Mouse (Mus musculus) C2C12 (cell line): Measurements from ENCODE around the gene Itgad. TPM values are rescaled to one million over a fixed set of nuclear protein-coding genes. Genes with fewer than 3 reads are reported as not detected.

Experiments used
- H3K27me3 ChIP-seq: one replicate; pipeline ENCODE4 v1.6.1; 2011; ENCODE audit not compliant: control insufficient read depth, insufficient read depth, insufficient read length
- H3K36me3 ChIP-seq: one replicate; pipeline ENCODE4 v1.6.1; 2011; ENCODE audit not compliant: control insufficient read depth, insufficient read depth
- H3K4me3 ChIP-seq: one replicate; pipeline ENCODE4 v1.5.1; 2011; ENCODE audit warnings: mild to moderate bottlenecking, control low read depth; ENCODE audit not compliant: poor library complexity, insufficient read depth, severe bottlenecking
- H3K79me2 ChIP-seq: one replicate; pipeline ENCODE4 v1.6.1; 2011; ENCODE audit not compliant: control insufficient read depth, insufficient read depth
- H3K79me3 ChIP-seq: one replicate; pipeline ENCODE4 v1.6.1; 2011; ENCODE audit warnings: low read depth, control low read depth
- H3ac ChIP-seq: one replicate; pipeline ENCODE3; 2011; ENCODE audit warnings: low read depth; ENCODE audit not compliant: control insufficient read depth, insufficient read length
- CEBPB ChIP-seq: IDR thresholded peaks from one replicate; pipeline ENCODE4 v1.6.1; 2011; ENCODE audit warnings: low read depth, mild to moderate bottlenecking, control low read depth, moderate library complexity
- CTCF ChIP-seq: IDR thresholded peaks from one replicate; pipeline ENCODE4 v1.5.1; 2011; ENCODE audit not compliant: control insufficient read depth, insufficient read depth, insufficient read length
- FOSL1 ChIP-seq: IDR thresholded peaks from one replicate; pipeline ENCODE4 v1.8.0; 2011; ENCODE audit warnings: mild to moderate bottlenecking, low read length; ENCODE audit not compliant: poor library complexity, insufficient read depth, severe bottlenecking
- MAX ChIP-seq: IDR thresholded peaks from one replicate; pipeline ENCODE4 v1.6.1; 2011; ENCODE audit warnings: mild to moderate bottlenecking, control low read depth
- MYOD1 ChIP-seq: IDR thresholded peaks from one replicate; pipeline ENCODE4 v1.6.1; 2011; ENCODE audit warnings: low read depth; ENCODE audit not compliant: control insufficient read depth, insufficient read length
- MYOG ChIP-seq: IDR thresholded peaks from one replicate; pipeline ENCODE4 v1.6.1; 2011; ENCODE audit not compliant: control insufficient read depth, insufficient read length; ENCODE audit errors: extremely low read depth
- USF1 ChIP-seq: IDR thresholded peaks from one replicate; pipeline ENCODE4 v1.6.1; 2011; ENCODE audit warnings: low read depth, mild to moderate bottlenecking, control low read depth, moderate library complexity
- long read RNA-seq, 2 experiments: library from polyadenylated mRNA; unstranded; transcript quantifications; one replicate each; pipeline ENCODE4 v2.0.0; 2019 to 2020
- polyA plus RNA-seq: library from polyadenylated mRNA; unstranded; fragments of >200 nt; fragmentation: generic; extraction: Trizol; gene quantifications from one replicate; pipeline ENCODE4 v1.2.1, GENCODE M21; 2012; ENCODE audit warnings: missing spikeins

The Itgad gene
- polyA plus RNA-seq, result not detected
- long read RNA-seq, experiment 1, result 0 reads
- long read RNA-seq, experiment 2, result 0 reads

GRCm38 (mm10) chr7:128154076-128154475, at the start of gene Itgad:
Gene Itgad (plus strand): TSS chr7:128154376.
- H3K36me3 ChIP-seq, result no peaks in the 10 kb centered on the region
- H3K4me3 ChIP-seq, result no peak within 1 kb of the TSS
- H3K27me3 ChIP-seq, result peaks cover 30% of the 10 kb centered on the region
- H3ac ChIP-seq, result no peak within 1 kb of the TSS
- no peaks in the 10 kb centered on the region for H3K79me2 ChIP-seq
- no peaks in the 10 kb centered on the region for H3K79me3 ChIP-seq
- no peak for TF ChIP-seq MYOD1
- TF ChIP-seq CEBPB, result no peak
- TF ChIP-seq MYOG, result no peak
- no peak for TF ChIP-seq MAX
- TF ChIP-seq FOSL1, result no peak
- no peak for TF ChIP-seq CTCF

- TF ChIP-seq MYOG, result no peak
- TF ChIP-seq CEBPB, result no peak
- no peak for TF ChIP-seq CTCF
- no peak for TF ChIP-seq USF1
- TF ChIP-seq FOSL1, result no peak
- TF ChIP-seq MYOD1, result no peak
- no peak for TF ChIP-seq MAX
- Histone ChIP-seq H3K27me3 (peaks cover 41% of the 10 kb centered on the region), H3K36me3 (no peaks in the 10 kb centered on the region), H3K4me3 (no peak overlapping the region), H3K79me2 (no peaks in the 10 kb centered on the region), H3K79me3 (no peaks in the 10 kb centered on the region), H3ac (no peak overlapping the region)
Measured at GRCm38 (mm10) chr7:128105246-128105645, 48.9 kb upstream of the Itgad start.

GRCm38 (mm10) chr7:128107462-128107861, 46.7 kb upstream of the Itgad start:
- no peak for TF ChIP-seq MAX
- TF ChIP-seq USF1, result no peak
- TF ChIP-seq CTCF, result no peak
- TF ChIP-seq MYOG, result no peak
- TF ChIP-seq CEBPB, result no peak
- TF ChIP-seq MYOD1, result no peak
- H3K27me3 ChIP-seq, result peaks cover 54% of the 10 kb centered on the region
- no peak overlapping the region for H3ac ChIP-seq

DNA sequence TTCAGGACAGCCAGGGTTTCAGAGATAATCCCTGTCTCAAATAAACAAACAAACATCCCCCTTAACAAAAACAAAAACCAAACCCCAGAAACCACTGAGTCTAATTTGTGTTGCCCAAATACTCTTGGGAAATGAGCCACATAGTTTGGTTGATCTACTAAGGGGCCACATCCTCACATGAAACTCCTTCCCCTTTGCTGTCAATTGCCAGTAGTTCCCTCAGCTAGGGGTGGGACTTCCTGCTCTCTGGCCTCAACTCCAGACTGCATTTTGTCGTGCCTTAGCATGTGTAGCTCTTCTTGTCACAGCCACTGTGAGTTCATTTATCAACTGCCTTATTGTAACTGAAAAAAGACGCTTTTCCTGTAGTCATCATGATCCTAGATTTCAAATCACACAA, 43.9 kb upstream of the Itgad start:
- no peak for TF ChIP-seq CTCF
- no peak for TF ChIP-seq CEBPB
- TF ChIP-seq MYOG, result no peak
- H3K27me3 ChIP-seq, result peaks cover 53% of the 10 kb centered on the region

More at GRCm38 (mm10) chr7:128107462-128107861, 46.7 kb upstream of the Itgad start:
- H3K4me3 ChIP-seq, result no peak overlapping the region
- no peaks in the 10 kb centered on the region for H3K79me3 ChIP-seq
- H3K79me2 ChIP-seq, result no peaks in the 10 kb centered on the region
- H3K36me3 ChIP-seq, result no peaks in the 10 kb centered on the region

GRCm38 (mm10) chr7:128112131-128112530, 42.0 kb upstream of the Itgad start:
- Histone ChIP-seq H3K36me3 (no peaks in the 10 kb centered on the region), H3K79me2 (no peaks in the 10 kb centered on the region), H3K27me3 (peaks cover 43% of the 10 kb centered on the region), H3ac (no peak overlapping the region), H3K4me3 (no peak overlapping the region), H3K79me3 (no peaks in the 10 kb centered on the region)
- no peak for TF ChIP-seq USF1
- TF ChIP-seq MYOG, result no peak
- no peak for TF ChIP-seq FOSL1
- no peak for TF ChIP-seq MYOD1
- TF ChIP-seq CTCF, result no peak
- no peak for TF ChIP-seq MAX
- TF ChIP-seq CEBPB, result no peak

More for the DNA sequence above, 43.9 kb upstream of the Itgad start:
- Histone ChIP-seq H3K36me3 (no peaks in the 10 kb centered on the region), H3K79me3 (no peaks in the 10 kb centered on the region), H3ac (no peak overlapping the region), H3K4me3 (no peak overlapping the region), H3K79me2 (no peaks in the 10 kb centered on the region)

DNA sequence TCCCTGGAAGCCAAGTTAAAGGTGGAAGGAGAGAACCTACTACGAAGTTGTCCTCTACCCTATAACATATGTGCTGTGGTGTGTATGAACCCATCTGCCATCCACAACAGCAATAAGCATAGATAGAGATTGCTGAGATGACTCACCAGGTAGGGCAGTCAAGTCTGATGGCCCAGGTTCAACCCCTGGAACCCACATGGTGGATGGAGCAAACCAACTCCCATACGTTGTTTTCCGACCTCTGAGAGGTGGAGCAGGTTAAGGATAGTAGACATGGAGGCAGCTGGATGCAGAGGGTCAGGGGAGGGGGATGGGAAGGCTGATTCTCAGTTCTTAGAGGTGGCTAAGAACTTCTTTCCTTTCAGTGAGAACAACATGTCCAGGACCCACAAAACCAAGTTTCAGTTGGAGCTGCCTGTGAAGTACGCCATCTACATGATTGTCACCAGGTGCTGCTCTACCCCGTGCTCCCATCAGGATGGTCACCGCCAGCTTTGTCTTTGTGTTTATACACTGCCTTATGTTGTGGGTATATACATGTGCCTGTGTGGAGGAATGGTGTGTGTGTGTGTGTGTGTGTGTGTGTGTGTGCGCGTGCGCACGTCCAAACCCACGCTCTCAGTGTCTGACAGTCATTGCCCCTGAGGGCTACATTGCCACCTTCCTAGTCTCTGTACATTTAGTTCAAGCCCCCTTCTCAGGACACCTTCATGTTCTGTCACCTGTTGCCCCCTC, 39.6 kb upstream of the Itgad start:
- no peaks in the 10 kb centered on the region for H3K79me2 ChIP-seq
- no peak overlapping the region for H3ac ChIP-seq
- H3K4me3 ChIP-seq, result no peak overlapping the region
- H3K79me3 ChIP-seq, result no peaks in the 10 kb centered on the region
- no peaks in the 10 kb centered on the region for H3K36me3 ChIP-seq
- TF ChIP-seq MYOD1 (no peak), MYOG (no peak), CTCF (no peak), MAX (no peak), USF1 (no peak), FOSL1 (no peak), CEBPB (no peak)
- H3K27me3 ChIP-seq, result peaks cover 34% of the 10 kb centered on the region
